ENCODE assay signal across 26 mouse cellular contexts in genomic region chr13:97802386-97802785, GRCm38 (mm10). TPM values are rescaled to one million over a fixed set of nuclear protein-coding genes. Genes with fewer than 3 reads are reported as not detected.
DNase-seq lines count a peak whose midpoint lies in the region; ATAC-seq and TF ChIP-seq lines count a peak whose summit lies in the region.
"Had no signal": no experiment of that assay in that cellular context is flagged by ENCODE, and none has a peak within 500 bp of the region (broad histone marks: within the 10 kb centered on the region; RNA-seq: fewer than 3 reads in every experiment).

No protein-coding gene starts in this region.

- no peak for TF ChIP-seq EP300 in liver, postnatal 0 days (IDR thresholded peaks at IDR 0.05; ENCODE audit: low read depth)
- TF ChIP-seq EP300 in stomach, postnatal 0 days (optimal IDR thresholded peaks at IDR 0.05), result no peak

- no peak overlapping the region for H3K9ac ChIP-seq in heart, embryonic 12.5 days
- no peak overlapping the region for H3K9ac ChIP-seq in liver, postnatal 0 days (replicated peaks)
- H3K9ac ChIP-seq in stomach, postnatal 0 days (ENCODE audit: low read length), result no peak overlapping the region
- H3K9ac ChIP-seq in midbrain, embryonic 14.5 days (replicated peaks; ENCODE audit: low read length), result no peak overlapping the region
- H3K9ac ChIP-seq: embryonic facial prominence, embryonic 12.5 days; hindbrain, embryonic 14.5 days; liver, embryonic 13.5 days; lung, embryonic 14.5 days; midbrain, embryonic 15.5 days had no signal

- no peak overlapping the region for H3K4me2 ChIP-seq in heart, embryonic 12.5 days
- no peak overlapping the region for H3K4me2 ChIP-seq in liver, postnatal 0 days (ENCODE audit: low read depth, low read length)
- no peak overlapping the region for H3K4me2 ChIP-seq in stomach, postnatal 0 days (replicated peaks; ENCODE audit: low read depth)
- no peak overlapping the region for H3K4me2 ChIP-seq in midbrain, embryonic 14.5 days (ENCODE audit: low read length)
- H3K4me2 ChIP-seq: embryonic facial prominence, embryonic 12.5 days; hindbrain, embryonic 14.5 days; liver, embryonic 13.5 days; lung, embryonic 14.5 days; midbrain, embryonic 15.5 days had no signal

- 75% methylated on average over 4 of the region's 4 CpGs for WGBS in heart, embryonic 12.5 days
- 72% methylated on average over 4 of the region's 4 CpGs for WGBS in liver, postnatal 0 days (ENCODE audit: insufficient replicate concordance)
- 59% methylated on average over 4 of the region's 4 CpGs for WGBS in stomach, postnatal 0 days
- whole genome bisulfite sequencing in midbrain, embryonic 14.5 days, result 43% methylated on average over 4 of the region's 4 CpGs

- peaks cover 6% of the 10 kb centered on the region for H3K4me1 ChIP-seq in heart, embryonic 12.5 days (replicated peaks)
- H3K4me1 ChIP-seq in liver, postnatal 0 days (ENCODE audit: insufficient read depth), result no peaks in the 10 kb centered on the region
- no peaks in the 10 kb centered on the region for H3K4me1 ChIP-seq in stomach, postnatal 0 days (replicated peaks; ENCODE audit: control insufficient read depth, insufficient read depth)
- peaks cover 18% of the 10 kb centered on the region for H3K4me1 ChIP-seq in midbrain, embryonic 14.5 days (ENCODE audit: control insufficient read depth, insufficient read depth, low read length)
- H3K4me1 ChIP-seq: liver, embryonic 13.5 days had no signal

- H3K27me3 ChIP-seq in heart, embryonic 12.5 days (replicated peaks), result no peaks in the 10 kb centered on the region
- H3K27me3 ChIP-seq in liver, postnatal 0 days (ENCODE audit: insufficient read depth, low read length), result no peaks in the 10 kb centered on the region
- H3K27me3 ChIP-seq in stomach, postnatal 0 days (ENCODE audit: control insufficient read depth, insufficient read depth, low read length), result no peaks in the 10 kb centered on the region
- H3K27me3 ChIP-seq in midbrain, embryonic 14.5 days (ENCODE audit: control insufficient read depth, insufficient read depth, low read length), result no peaks in the 10 kb centered on the region
- H3K27me3 ChIP-seq: embryonic facial prominence, embryonic 12.5 days; midbrain, embryonic 15.5 days had no signal

- DNase-seq in heart, adult 11 months, result peak; percentile 64
- DNase-seq in liver, postnatal 0 days, result peak; percentile 9
- DNase-seq in liver (no peak), ZHBTc4 (ENCODE audit: low read depth, low spot score) (peak; percentile 69)
- peak; percentile 4 for DNase-seq in stomach, postnatal 0 days (ENCODE audit: low spot score)
- DNase-seq in layer of hippocampus, postnatal 25 days (ENCODE audit: extremely low spot score in 1 of 2, low spot score in 1 of 2), result no peak
- no peak for DNase-seq in midbrain, embryonic 14.5 days
- DNase-seq: adrenal gland, postnatal 10 days; cerebellum, adult 11 months; cerebellum, adult 9-10 months; cerebellum, postnatal 36 days; heart, postnatal 4 days; kidney, adult 2 months; liver, embryonic 13.5 days; lung, embryonic 14.5 days; lung, postnatal 14 days; spleen, adult 18-20 months; thymus, postnatal 14 days had no signal

- no peak overlapping the region for H3K4me3 ChIP-seq in heart, embryonic 12.5 days
- H3K4me3 ChIP-seq in liver, postnatal 0 days (ENCODE audit: low read depth, low read length), result no peak overlapping the region
- no peak overlapping the region for H3K4me3 ChIP-seq in stomach, postnatal 0 days (ENCODE audit: low read depth, low read length)
- no peak overlapping the region for H3K4me3 ChIP-seq in midbrain, embryonic 14.5 days (replicated peaks; ENCODE audit: low read depth, low read length)
- H3K4me3 ChIP-seq: embryonic facial prominence, embryonic 12.5 days; heart, embryonic 10.5 days; left cerebral cortex, adult 2 months; liver, embryonic 13.5 days; midbrain, embryonic 15.5 days had no signal

- TF ChIP-seq CTCF in liver, postnatal 0 days (IDR thresholded peaks at IDR 0.05; ENCODE audit: low read depth), result no peak
- no peak for TF ChIP-seq CTCF in stomach, postnatal 0 days (IDR thresholded peaks at IDR 0.05; ENCODE audit: low read depth)

- ATAC-seq in heart, embryonic 12.5 days (ENCODE audit: insufficient number of reproducible peaks, low FRiP score), result no peak
- no peak for ATAC-seq in liver, postnatal 0 days
- ATAC-seq in stomach, postnatal 0 days (ENCODE audit: low FRiP score, low TSS enrichment), result no peak
- ATAC-seq in midbrain, embryonic 14.5 days (ENCODE audit: low FRiP score, low TSS enrichment), result no peak
- ATAC-seq: forebrain, embryonic 16.5 days; inflammation-experienced regulatory T-cells, adult 6 months; midbrain, embryonic 15.5 days had no signal

- no peaks in the 10 kb centered on the region for H3K36me3 ChIP-seq in heart, embryonic 12.5 days
- H3K36me3 ChIP-seq in liver, postnatal 0 days (replicated peaks; ENCODE audit: insufficient read depth, low read length), result no peaks in the 10 kb centered on the region
- H3K36me3 ChIP-seq in stomach, postnatal 0 days (ENCODE audit: control insufficient read depth, insufficient read depth, low read length), result no peaks in the 10 kb centered on the region
- no peaks in the 10 kb centered on the region for H3K36me3 ChIP-seq in midbrain, embryonic 14.5 days (ENCODE audit: control insufficient read depth, insufficient read depth, low read length)
- H3K36me3 ChIP-seq: embryonic facial prominence, embryonic 12.5 days; heart, embryonic 10.5 days; liver, embryonic 13.5 days; midbrain, embryonic 15.5 days had no signal

- no peaks in the 10 kb centered on the region for H3K9me3 ChIP-seq in heart, embryonic 12.5 days (replicated peaks)
- H3K9me3 ChIP-seq in liver, postnatal 0 days (ENCODE audit: low read length), result no peaks in the 10 kb centered on the region
- H3K9me3 ChIP-seq in stomach, postnatal 0 days (ENCODE audit: control insufficient read depth, low read length), result no peaks in the 10 kb centered on the region
- H3K9me3 ChIP-seq in midbrain, embryonic 14.5 days (ENCODE audit: control insufficient read depth, low read length), result no peaks in the 10 kb centered on the region; the same call in 1 of the 2 replicates
- H3K9me3 ChIP-seq: embryonic facial prominence, embryonic 12.5 days; heart, embryonic 10.5 days; liver, embryonic 13.5 days; midbrain, embryonic 15.5 days had no signal

- H3K27ac ChIP-seq in heart, embryonic 12.5 days (ENCODE audit: poor library complexity, severe bottlenecking), result no peak overlapping the region
- H3K27ac ChIP-seq in liver, postnatal 0 days (ENCODE audit: low read depth), result no peak overlapping the region
- H3K27ac ChIP-seq in stomach, postnatal 0 days (replicated peaks), result no peak overlapping the region
- no peak overlapping the region for H3K27ac ChIP-seq in midbrain, embryonic 14.5 days (replicated peaks; ENCODE audit: low read depth, low read length)
- H3K27ac ChIP-seq: embryonic facial prominence, embryonic 12.5 days; heart, embryonic 10.5 days; hindbrain, embryonic 14.5 days; left cerebral cortex, adult 2 months; liver, embryonic 13.5 days; midbrain, embryonic 15.5 days had no signal

RNA-seq across cellular contexts. Expression of gene Gm10260, which starts 42.0 kb away (rescaled TPM):
- 0.64 and 2.3 TPM in 2 replicates for polyA plus RNA-seq in heart, embryonic 12.5 days (2016; fragmentation: Nextera tagmentation; extraction: Ambion mirVana)
- polyA plus RNA-seq in liver, postnatal 0 days (2015; fragmentation: Nextera tagmentation; extraction: Ambion mirVana), result 5.5 and 5.6 TPM in 2 replicates
- 4.2 and 8.9 TPM in 2 replicates for polyA plus RNA-seq in stomach, postnatal 0 days (2015; fragmentation: Nextera tagmentation; extraction: Ambion mirVana)
- total RNA-seq in layer of hippocampus, postnatal 25 days (2021), result 10 to 100 TPM; 81.1 to 86.7 TPM
- polyA plus RNA-seq in midbrain, embryonic 14.5 days (2014; fragmentation: Nextera tagmentation; extraction: Ambion mirVana), result not detected in 2 replicates

Comparison
In these comparisons a context has a peak if more than half of its experiments do, and no peak if none do; other contexts are left out.
1. DNase-seq: peak in heart, adult 11 months (single experiment), liver, postnatal 0 days (single experiment), ZHBTc4 (single experiment) and stomach, postnatal 0 days (single experiment); none in liver (single experiment), layer of hippocampus, postnatal 25 days (0 of 2) and midbrain, embryonic 14.5 days (single experiment).